Mouse (Mus musculus) neural tube, embryonic 11.5 days (tissue): ENCODE measurements around the gene Set. TPM values are rescaled to one million over a fixed set of nuclear protein-coding genes. Genes with fewer than 3 reads are reported as not detected.
"Not testable (repeated sequence)": the region's sequence is repeated elsewhere in the genome, so short reads cannot be mapped to it uniquely, and the experiment has no call there.

ENCODE experiments used
- ATAC-seq: fragments of 200-750 bp; cut with Nextera tagmentation; 2 replicates; pipeline ENCODE4 v1.8.0; 2017; ENCODE audit warnings: moderate number of reproducible peaks, mild to moderate bottlenecking, moderate TSS enrichment, moderate library complexity; ENCODE audit not compliant: insufficient read depth, low FRiP score, low TSS enrichment
- DNase-seq: peaks from one replicate; pipeline ENCODE4 v3.0.0-alpha.2; 2015; ENCODE audit warnings: low spot score
- H3K27ac ChIP-seq: fragments of 300-500 bp; sonication (generic); 2 replicates; pipeline ENCODE4 v1.5.1; 2014; ENCODE audit warnings: low read depth, mild to moderate bottlenecking, low read length
- H3K27me3 ChIP-seq: fragments of 300-500 bp; sonication (generic); 2 replicates; pipeline ENCODE4 v1.6.1; 2014; ENCODE audit warnings: mild to moderate bottlenecking, low read length, mixed read lengths; ENCODE audit not compliant: control insufficient read depth, insufficient read depth
- H3K36me3 ChIP-seq: fragments of 300-500 bp; sonication (generic); 2 replicates; pipeline ENCODE4 v1.6.1; 2014; ENCODE audit warnings: mild to moderate bottlenecking, low read length, moderate library complexity, mixed read lengths; ENCODE audit not compliant: control insufficient read depth, insufficient read depth
- H3K4me1 ChIP-seq: fragments of 300-500 bp; sonication (generic); 2 replicates; pipeline ENCODE4 v1.6.1; 2014; ENCODE audit warnings: low read length, mixed read lengths; ENCODE audit not compliant: control insufficient read depth, insufficient read depth
- H3K4me2 ChIP-seq: fragments of 300-500 bp; sonication (generic); 2 replicates; pipeline ENCODE4 v1.6.1; 2014; ENCODE audit warnings: low read depth, mild to moderate bottlenecking, moderate library complexity
- H3K4me3 ChIP-seq: fragments of 300-500 bp; sonication (generic); 2 replicates; pipeline ENCODE4 v1.5.1; 2014; ENCODE audit warnings: low read depth, low read length
- H3K9ac ChIP-seq: fragments of 300-500 bp; sonication (generic); 2 replicates; pipeline ENCODE4 v1.6.1; 2014; ENCODE audit warnings: mild to moderate bottlenecking, low read length
- H3K9me3 ChIP-seq: fragments of 300-500 bp; sonication (generic); 2 replicates; pipeline ENCODE4 v1.6.1; 2016; ENCODE audit warnings: low read length; ENCODE audit not compliant: control insufficient read depth
- WGBS: fragments of 180-500 bp; shearing (Covaris S2); extraction: QIAGEN DNeasy Blood & Tissue Kit; methylation state at CpG from one replicate; pipeline ENCODE4 v1.1.7; 2014; 5-methylcytosine and 5-hydroxymethylcytosine counted together
- polyA plus RNA-seq: library from polyadenylated mRNA; unstranded; fragments of >200 nt; fragmentation: Nextera tagmentation; extraction: Ambion mirVana; gene quantifications from 2 replicates; pipeline ENCODE4 v1.2.1, GENCODE M21; 2014

Set gene
- polyA plus RNA-seq, 1 experiment from 2014 or later, result 647 TPM

DNA sequence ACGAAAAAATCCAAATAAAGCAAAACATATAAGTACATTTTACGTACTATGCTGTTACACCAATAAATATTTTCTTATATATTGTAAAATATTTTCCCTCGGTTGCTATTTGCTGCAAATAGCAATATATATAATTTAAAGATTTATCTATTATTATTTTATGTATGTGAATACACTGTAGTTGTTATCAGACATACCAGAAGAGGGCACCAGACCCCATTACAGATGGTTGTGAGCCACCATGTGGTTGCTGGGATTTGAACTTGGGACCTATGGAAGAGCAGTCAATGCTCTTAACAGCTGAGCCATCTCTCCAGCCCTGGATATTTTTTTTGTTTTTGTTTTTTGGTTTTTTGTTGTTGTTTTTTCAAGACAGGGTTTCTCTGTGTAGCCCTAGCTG lies 1.9 kb upstream of the Set start:
- not testable (repeated sequence) for H3K36me3 ChIP-seq, H3K9me3 ChIP-seq, DNase-seq

DNA sequence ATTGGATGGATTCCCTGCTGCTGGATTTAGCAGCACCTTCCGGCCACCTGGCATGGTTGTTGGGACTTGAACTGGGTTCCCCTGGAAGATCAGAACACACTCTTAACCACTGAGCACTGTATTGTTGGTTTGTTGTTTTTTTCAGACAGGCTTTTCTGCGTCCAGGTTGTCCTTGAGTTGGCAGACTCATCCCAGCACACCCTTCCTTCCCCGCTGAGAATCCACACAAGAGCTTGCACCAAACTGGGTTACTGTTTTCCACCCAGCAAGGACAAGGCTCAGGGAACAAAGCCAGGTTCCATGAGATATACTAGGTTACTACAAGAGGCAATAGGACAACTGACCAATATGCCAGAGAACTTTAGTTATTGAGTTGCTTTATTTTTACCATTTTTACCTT lies 442 bp upstream of the Set start:
- Histone ChIP-seq H3K9ac (no peak overlapping the region), H3K9me3 (no peaks in the 10 kb centered on the region), H3K27ac (no peak overlapping the region), H3K4me3 (no peak overlapping the region), H3K4me1 (no peaks in the 10 kb centered on the region), H3K36me3 (no peaks in the 10 kb centered on the region), H3K4me2 (no peak overlapping the region), H3K27me3 (no peaks in the 10 kb centered on the region)
- 80% methylated on average over 3 of the region's 3 CpGs for WGBS
- ATAC-seq (no peak), DNase-seq (no peak)

More for the DNA sequence above, 1.9 kb upstream of the Set start:
- not testable (repeated sequence) for H3K4me2 ChIP-seq, H3K4me1 ChIP-seq, ATAC-seq, H3K27ac ChIP-seq, H3K4me3 ChIP-seq, H3K9ac ChIP-seq, H3K27me3 ChIP-seq
- WGBS, result 92% methylated on average over 3 of the region's 3 CpGs

DNA sequence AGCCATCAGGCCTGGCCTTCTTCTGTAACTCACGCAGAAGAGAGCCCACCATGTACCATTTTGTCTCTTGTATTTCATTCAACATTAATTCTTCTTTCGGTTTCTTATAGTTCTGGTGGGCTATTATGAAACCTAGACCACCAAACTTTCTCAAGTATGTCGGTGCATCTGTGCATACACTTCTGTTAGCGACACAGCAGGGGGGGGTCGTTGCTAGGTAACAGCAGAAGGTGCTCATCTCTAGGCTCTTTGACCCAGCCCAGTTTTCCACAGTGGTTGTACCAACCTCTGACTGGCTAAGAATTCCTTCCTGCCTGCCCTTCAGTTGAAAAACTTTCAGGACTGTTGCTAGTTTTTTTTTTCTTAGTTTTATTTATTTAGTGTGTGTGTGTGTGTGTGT lies 1.2 kb downstream of the Set start:
- no peak overlapping the region for H3K4me3 ChIP-seq
- WGBS, result 39% methylated on average over 5 of the region's 5 CpGs
- ATAC-seq (no peak), DNase-seq (peak; percentile 41)
- H3K4me1 ChIP-seq, result peaks cover 5% of the 10 kb centered on the region
- no peak overlapping the region for H3K4me2 ChIP-seq
- no peak overlapping the region for H3K27ac ChIP-seq
- H3K27me3 ChIP-seq, result no peaks in the 10 kb centered on the region
- no peak overlapping the region for H3K9ac ChIP-seq
- H3K9me3 ChIP-seq, result no peaks in the 10 kb centered on the region
- no peaks in the 10 kb centered on the region for H3K36me3 ChIP-seq

DNA sequence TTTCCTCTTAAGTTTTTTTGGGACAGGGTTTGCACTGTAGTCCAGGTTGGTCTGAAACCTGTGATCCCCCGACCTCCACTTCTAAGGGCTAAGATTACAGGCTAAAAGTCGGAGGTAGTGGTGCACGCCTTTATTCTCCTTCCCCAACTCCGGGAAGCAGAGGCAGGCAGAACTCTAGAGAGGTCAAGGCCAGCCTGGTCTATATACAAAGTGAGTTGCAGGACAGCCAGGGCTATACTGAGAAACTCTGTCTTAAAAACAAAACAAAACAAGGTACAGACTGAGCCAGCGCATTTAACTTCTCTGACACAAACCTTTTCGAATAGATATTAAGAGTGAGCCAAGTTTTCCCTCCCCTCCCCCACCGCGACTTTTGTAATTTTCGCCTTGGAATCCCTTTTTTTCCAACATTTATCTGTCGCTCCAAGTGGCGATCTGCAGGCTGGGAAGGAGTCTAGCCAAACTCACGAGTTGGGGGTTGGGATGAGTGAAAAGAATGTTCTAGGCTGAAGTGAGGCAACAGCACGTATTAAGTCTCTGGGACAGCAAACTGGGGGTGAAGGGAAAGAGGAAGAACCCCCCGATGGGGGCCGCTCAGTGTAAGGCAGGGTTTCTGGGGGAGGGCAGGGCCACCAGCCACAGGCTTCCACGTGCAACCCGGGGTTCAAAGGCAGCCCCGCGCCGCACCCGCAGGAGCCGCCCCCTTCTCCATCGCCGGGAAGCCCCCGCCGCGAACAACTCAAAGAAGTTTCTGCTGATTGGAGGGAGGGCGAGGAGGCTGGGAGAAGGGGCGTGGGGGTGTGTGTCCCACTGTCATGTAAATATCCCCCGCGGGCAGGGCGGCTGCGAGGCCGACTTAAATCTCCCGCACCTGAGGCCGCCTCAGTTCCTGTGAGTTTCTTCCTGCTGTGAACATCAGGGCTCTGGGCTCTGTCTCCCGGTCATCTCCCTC lies 4.3 kb downstream of the Set start:
- H3K36me3 ChIP-seq, result no peaks in the 10 kb centered on the region
- ATAC-seq (0 out of 2 replicates have a peak, but pooled peaks have one; percentile 17), DNase-seq (peak; percentile 79)
- WGBS, result 10% methylated on average over 36 of the region's 37 CpGs
- H3K4me1 ChIP-seq, result peaks cover 13% of the 10 kb centered on the region
- H3K9me3 ChIP-seq, result no peaks in the 10 kb centered on the region
- peak overlapping the region; percentile 68 for H3K4me3 ChIP-seq
- peak overlapping the region; percentile 75 for H3K9ac ChIP-seq
- peak overlapping the region; percentile 85 for H3K27ac ChIP-seq
- no peaks in the 10 kb centered on the region for H3K27me3 ChIP-seq
- peak overlapping the region; percentile 95 for H3K4me2 ChIP-seq

DNA sequence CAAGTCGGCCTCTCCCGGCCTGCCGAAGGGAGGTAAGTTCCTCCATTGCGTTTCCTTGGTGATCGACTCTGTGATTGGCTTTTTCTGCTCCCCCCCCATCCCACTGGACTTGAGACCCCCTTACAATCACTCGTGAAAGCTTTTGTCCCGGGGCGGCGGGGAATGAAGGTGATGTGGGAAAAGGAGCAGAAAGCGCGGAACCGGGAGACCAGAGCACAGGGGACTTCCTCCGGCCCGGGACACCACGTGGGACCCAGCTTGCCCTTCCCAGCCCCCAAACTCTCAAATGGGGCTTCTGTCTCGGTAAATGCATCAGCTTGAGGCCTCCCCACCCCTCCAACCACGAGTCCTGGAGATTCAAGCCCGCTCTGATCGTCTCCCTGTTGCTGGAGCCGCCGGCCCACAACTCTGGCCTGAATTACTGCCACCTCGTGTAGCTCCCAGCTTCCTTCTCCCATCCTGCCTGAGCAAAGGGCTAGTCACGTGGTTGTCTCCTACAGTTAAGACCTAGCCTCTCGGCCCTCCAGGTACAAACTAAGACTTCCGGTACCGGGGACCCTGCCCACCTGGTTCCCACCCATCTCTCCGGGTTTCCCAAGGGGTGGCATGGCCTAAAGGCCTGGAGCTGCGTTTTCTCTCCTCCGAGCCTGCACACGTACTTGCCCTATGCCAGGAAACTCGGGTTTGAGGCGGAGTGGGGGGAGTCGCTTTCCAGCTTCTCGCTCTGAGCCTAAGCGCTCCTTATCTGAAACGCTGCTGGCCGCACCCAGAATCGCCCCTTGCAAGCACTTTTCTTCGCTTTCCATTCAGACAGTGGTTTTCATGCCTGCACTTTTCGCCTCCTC lies 5.3 kb downstream of the Set start:
- ATAC-seq, result no peak

DNA sequence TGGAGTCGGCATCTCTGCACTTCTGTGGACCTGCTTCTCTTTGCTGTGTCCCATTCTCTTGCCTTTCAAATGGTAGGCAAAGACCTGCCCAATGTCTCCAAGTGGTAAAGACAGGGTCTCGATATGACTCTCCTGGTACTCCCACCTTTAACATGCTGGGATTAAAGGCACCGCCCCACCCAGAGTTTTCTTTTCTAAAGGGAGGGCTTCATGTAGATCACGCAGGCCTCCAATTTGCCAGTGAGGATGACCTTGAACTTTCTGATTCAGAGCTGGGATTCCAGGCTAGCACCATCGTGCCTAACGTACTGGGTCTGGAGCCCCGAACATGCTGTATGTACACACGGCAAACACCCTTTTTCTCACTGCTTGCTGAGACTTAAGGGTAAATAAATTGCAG lies 6.1 kb downstream of the Set start:
- 4% methylated on average over 8 of the region's 8 CpGs for WGBS
- Histone ChIP-seq H3K4me2 (peak overlapping the region; percentile 95), H3K9ac (peak overlapping the region; percentile 75), H3K4me1 (peaks cover 18% of the 10 kb centered on the region), H3K27me3 (no peaks in the 10 kb centered on the region), H3K4me3 (peak overlapping the region; percentile 68), H3K27ac (peak overlapping the region; percentile 85; the same call in 1 of the 2 replicates), H3K36me3 (no peaks in the 10 kb centered on the region), H3K9me3 (no peaks in the 10 kb centered on the region)
- ATAC-seq (no peak), DNase-seq (no peak)

More for the DNA sequence above, 5.3 kb downstream of the Set start:
- WGBS, result under 1% methylated on average over 40 of the region's 40 CpGs
- H3K27me3 ChIP-seq, result no peaks in the 10 kb centered on the region
- peaks cover 13% of the 10 kb centered on the region for H3K4me1 ChIP-seq
- H3K9ac ChIP-seq, result peak overlapping the region; percentile 75
- H3K9me3 ChIP-seq, result no peaks in the 10 kb centered on the region
- H3K36me3 ChIP-seq, result no peaks in the 10 kb centered on the region
- peak overlapping the region; percentile 85 for H3K27ac ChIP-seq
- peak overlapping the region; percentile 68 for H3K4me3 ChIP-seq
- peak overlapping the region; percentile 95 for H3K4me2 ChIP-seq
- peak; percentile 73 for DNase-seq

DNA sequence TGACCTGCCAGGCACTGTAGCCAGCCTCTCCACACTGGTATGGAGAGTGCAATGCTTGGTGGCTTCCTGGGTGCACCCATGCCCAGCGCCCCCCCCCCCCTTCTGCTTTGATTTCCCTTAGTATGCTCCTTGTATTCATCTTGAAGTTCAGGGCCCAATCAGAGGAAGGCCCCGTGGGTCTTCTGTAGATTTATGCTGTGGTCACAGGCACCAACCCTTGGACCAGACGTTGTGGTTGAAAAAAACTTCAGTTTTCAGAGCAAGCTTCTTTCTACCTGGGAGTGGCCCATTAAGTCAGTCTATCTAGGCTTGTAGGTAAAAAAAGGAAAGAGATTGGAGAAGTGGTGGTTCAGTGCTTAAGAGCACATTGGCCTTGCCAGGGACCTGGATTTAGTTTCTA lies 6.6 kb downstream of the Set start:
- 5% methylated on average over 3 of the region's 3 CpGs for WGBS
- Histone ChIP-seq H3K9me3 (no peaks in the 10 kb centered on the region), H3K9ac (no peak overlapping the region; the same call in none of the 2 replicates), H3K4me1 (peaks cover 21% of the 10 kb centered on the region), H3K4me3 (peak overlapping the region; percentile 68), H3K27ac (no peak overlapping the region), H3K36me3 (no peaks in the 10 kb centered on the region), H3K27me3 (no peaks in the 10 kb centered on the region), H3K4me2 (peak overlapping the region; percentile 95)
- ATAC-seq (no peak), DNase-seq (no peak)

DNA sequence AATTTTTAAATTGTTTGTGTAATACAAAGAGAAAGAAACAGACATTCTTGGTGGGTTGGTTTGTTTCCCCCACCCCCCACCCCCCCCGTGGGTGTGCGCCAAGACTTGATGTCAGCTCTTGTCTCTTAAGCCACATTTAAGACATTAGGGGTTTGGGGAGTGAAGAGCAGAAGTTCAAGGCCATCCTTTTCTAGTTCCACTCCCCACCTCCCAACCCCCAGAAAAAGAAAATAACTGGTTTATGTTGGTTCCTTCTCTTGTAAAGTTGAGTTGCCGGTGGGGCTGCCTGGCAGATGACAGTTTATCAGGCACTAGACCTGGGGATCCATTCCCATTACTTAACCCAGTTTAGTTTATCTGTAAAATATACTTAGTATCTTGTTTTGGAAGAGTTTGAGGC lies 7.1 kb downstream of the Set start:
- H3K36me3 ChIP-seq, result no peaks in the 10 kb centered on the region
- ATAC-seq (no peak), DNase-seq (no peak)
- H3K9ac ChIP-seq, result no peak overlapping the region
- peaks cover 21% of the 10 kb centered on the region for H3K4me1 ChIP-seq
- 0 out of 2 replicates have a peak overlapping the region, but pooled peaks have one; percentile 68 for H3K4me3 ChIP-seq
- H3K27ac ChIP-seq, result no peak overlapping the region
- H3K27me3 ChIP-seq, result no peaks in the 10 kb centered on the region
- WGBS, result 36% methylated on average over 3 of the region's 3 CpGs
- peak overlapping the region; percentile 95; the same call in 1 of the 2 replicates for H3K4me2 ChIP-seq
- H3K9me3 ChIP-seq, result no peaks in the 10 kb centered on the region
